Mouse (Mus musculus) mouse trophoblast stem cell (cell line): Measurements from ENCODE around the gene Spast.
"Not testable (repeated sequence)": the region's sequence is repeated elsewhere in the genome, so short reads cannot be mapped to it uniquely, and the experiment has no call there.

Source experiments
- in situ Hi-C, 2 experiments: fragments of 300-500 bp; cut with MseI, MboI; formaldehyde crosslinking; loops; 2 replicates in 1 of 2; 3 replicates in 1 of 2; pipeline ENCODE4 v1.15.1; 2025

Gene Spast

GRCm38 (mm10) chr17:74327195-74327594 lies 11.6 kb upstream of the Spast start:
- in situ Hi-C loops: not testable (repeated sequence)

GRCm38 (mm10) chr17:74328146-74328545 lies 10.6 kb upstream of the Spast start:
- in situ Hi-C loops: not testable (repeated sequence)

GRCm38 (mm10) chr17:74331049-74331676 lies 7.6 kb upstream of the Spast start:
- in situ Hi-C loops: no loop called here

- in situ Hi-C loops: no loop called here
Measured at GRCm38 (mm10) chr17:74338225-74338931, 409 bp upstream of the Spast start.

- in situ Hi-C loops: no loop called here
Measured at GRCm38 (mm10) chr17:74341151-74341550, 2.4 kb downstream of the Spast start.

GRCm38 (mm10) chr17:74363592-74363991 lies 24.8 kb downstream of the Spast start:
- in situ Hi-C loops: no loop called here

- in situ Hi-C loops: no loop called here
Measured at GRCm38 (mm10) chr17:74376916-74377315, 38.1 kb downstream of the Spast start.

- in situ Hi-C loops: no loop called here
Measured at GRCm38 (mm10) chr17:74386657-74387056, 47.9 kb downstream of the Spast start.

GRCm38 (mm10) chr17:74389847-74390246 lies 51.1 kb downstream of the Spast start:
- in situ Hi-C loops: no loop called here

- in situ Hi-C loops: no loop called here
Measured at GRCm38 (mm10) chr17:74394381-74394780, 55.6 kb downstream of the Spast start.

- in situ Hi-C loops: no loop called here
Measured at GRCm38 (mm10) chr17:74394855-74395254, 56.1 kb downstream of the Spast start.

GRCm38 (mm10) chr17:74395383-74396065 lies 56.7 kb downstream of the Spast start, which contains the start of gene Slc30a6:
Gene Slc30a6 (plus strand): TSS chr17:74395608.
- in situ Hi-C loops: no loop called here

GRCm38 (mm10) chr17:74396766-74397165 lies 58.0 kb downstream of the Spast start:
- in situ Hi-C loops: no loop called here

- in situ Hi-C loops: no loop called here
Measured at GRCm38 (mm10) chr17:74397173-74397572, 58.4 kb downstream of the Spast start.

- in situ Hi-C loops: no loop called here
Measured at GRCm38 (mm10) chr17:74402486-74403222, 63.9 kb downstream of the Spast start.

- in situ Hi-C loops: no loop called here
Measured at GRCm38 (mm10) chr17:74406487-74406886, 67.7 kb downstream of the Spast start.

- in situ Hi-C loops: no loop called here
Measured at GRCm38 (mm10) chr17:74409722-74410121, 70.9 kb downstream of the Spast start.

GRCm38 (mm10) chr17:74413324-74413723 lies 74.5 kb downstream of the Spast start:
- in situ Hi-C loops: no loop called here

- in situ Hi-C loops: no loop called here
Measured at GRCm38 (mm10) chr17:74414671-74415070, 75.9 kb downstream of the Spast start.

- in situ Hi-C loops: no loop called here
Measured at GRCm38 (mm10) chr17:74416841-74417360, 78.1 kb downstream of the Spast start.

- in situ Hi-C loops: no loop called here
Measured at GRCm38 (mm10) chr17:74418171-74418570, 79.4 kb downstream of the Spast start.

- in situ Hi-C loops: no loop called here
Measured at GRCm38 (mm10) chr17:74420656-74421055, 81.9 kb downstream of the Spast start.
